Mouse (Mus musculus): ENCODE measurements around the gene Cwc22. TPM values are rescaled to one million over a fixed set of nuclear protein-coding genes. Genes with fewer than 3 reads are reported as not detected.

The Cwc22 gene
- polyA plus RNA-seq, 1 experiment from 2014 or later: 34.7 TPM

GRCm38 (mm10) chr2:77981826-77982225 is 35.7 kb upstream of the Cwc22 start:
- no peaks in the 10 kb centered on the region; the same call in 1 of the 2 replicates for H3K9me3 ChIP-seq (ENCODE audit: control insufficient read depth, low read depth, low read length)
- H3K36me3 ChIP-seq (ENCODE audit: control insufficient read depth, insufficient read depth, low read length): no peaks in the 10 kb centered on the region
- H3K4me1 ChIP-seq (ENCODE audit: control insufficient read depth, insufficient read depth, low read length): no peaks in the 10 kb centered on the region
- H3K4me3 ChIP-seq (ENCODE audit: low read depth, low read length): no peak overlapping the region
- 87% methylated on average over 4 of the region's 4 CpGs for WGBS
- no peak overlapping the region for H3K27ac ChIP-seq (ENCODE audit: low read length)
- H3K9ac ChIP-seq (replicated peaks; ENCODE audit: low read depth, low read length): no peak overlapping the region
- H3K27me3 ChIP-seq (ENCODE audit: control insufficient read depth, insufficient read depth, low read length): no peaks in the 10 kb centered on the region
- no peak for ATAC-seq (ENCODE audit: insufficient number of reproducible peaks, insufficient read depth, low FRiP score, low read depth)
- H3K4me2 ChIP-seq (replicated peaks; ENCODE audit: low read depth, low read length): no peak overlapping the region

GRCm38 (mm10) chr2:77980696-77981095 is 34.5 kb upstream of the Cwc22 start:
- Histone ChIP-seq H3K4me2 (replicated peaks; ENCODE audit: low read depth, low read length) (no peak overlapping the region), H3K9ac (replicated peaks; ENCODE audit: low read depth, low read length) (no peak overlapping the region), H3K36me3 (ENCODE audit: control insufficient read depth, insufficient read depth, low read length) (no peaks in the 10 kb centered on the region), H3K4me1 (ENCODE audit: control insufficient read depth, insufficient read depth, low read length) (no peaks in the 10 kb centered on the region), H3K27me3 (ENCODE audit: control insufficient read depth, insufficient read depth, low read length) (no peaks in the 10 kb centered on the region), H3K4me3 (ENCODE audit: low read depth, low read length) (no peak overlapping the region), H3K27ac (ENCODE audit: low read length) (no peak overlapping the region), H3K9me3 (ENCODE audit: control insufficient read depth, low read depth, low read length) (no peaks in the 10 kb centered on the region; the same call in 1 of the 2 replicates)
- WGBS: 90% methylated on average over 5 of the region's 5 CpGs
- no peak for ATAC-seq (ENCODE audit: insufficient number of reproducible peaks, insufficient read depth, low FRiP score, low read depth)

DNA sequence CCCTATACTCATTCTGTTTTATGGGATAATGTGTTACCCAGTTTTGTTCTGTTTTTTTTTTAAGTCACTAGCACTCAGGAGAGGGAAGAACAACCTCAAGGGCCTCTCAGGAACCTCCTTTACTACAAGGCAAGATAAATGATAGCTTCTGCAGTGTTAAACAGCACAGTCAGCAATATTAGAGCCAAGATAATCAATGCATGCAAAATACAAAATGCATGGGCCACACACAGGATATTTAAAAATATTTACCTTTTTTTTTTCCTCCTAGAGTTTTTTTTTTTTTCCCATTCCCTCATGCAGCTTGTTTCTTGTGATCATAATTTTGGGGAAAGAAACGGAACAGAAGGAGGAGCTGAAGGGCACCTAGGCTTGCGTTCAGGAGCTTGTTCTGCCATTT is 33.3 kb upstream of the Cwc22 start:
- Histone ChIP-seq H3K4me2 (replicated peaks; ENCODE audit: low read depth, low read length) (no peak overlapping the region), H3K4me1 (ENCODE audit: control insufficient read depth, insufficient read depth, low read length) (no peaks in the 10 kb centered on the region), H3K27ac (ENCODE audit: low read length) (no peak overlapping the region), H3K27me3 (ENCODE audit: control insufficient read depth, insufficient read depth, low read length) (no peaks in the 10 kb centered on the region), H3K4me3 (ENCODE audit: low read depth, low read length) (no peak overlapping the region), H3K9ac (replicated peaks; ENCODE audit: low read depth, low read length) (no peak overlapping the region), H3K9me3 (ENCODE audit: control insufficient read depth, low read depth, low read length) (no peaks in the 10 kb centered on the region; the same call in 1 of the 2 replicates), H3K36me3 (ENCODE audit: control insufficient read depth, insufficient read depth, low read length) (no peaks in the 10 kb centered on the region)
- WGBS: 82% methylated on average over 2 of the region's 2 CpGs
- no peak for ATAC-seq (ENCODE audit: insufficient number of reproducible peaks, insufficient read depth, low FRiP score, low read depth)

GRCm38 (mm10) chr2:77979081-77979480 is 32.9 kb upstream of the Cwc22 start:
- WGBS: 91% methylated on average over 8 of the region's 8 CpGs
- ATAC-seq (ENCODE audit: insufficient number of reproducible peaks, insufficient read depth, low FRiP score, low read depth): no peak
- Histone ChIP-seq H3K4me1 (ENCODE audit: control insufficient read depth, insufficient read depth, low read length) (no peaks in the 10 kb centered on the region), H3K36me3 (ENCODE audit: control insufficient read depth, insufficient read depth, low read length) (no peaks in the 10 kb centered on the region), H3K27ac (ENCODE audit: low read length) (no peak overlapping the region), H3K9ac (replicated peaks; ENCODE audit: low read depth, low read length) (no peak overlapping the region), H3K27me3 (ENCODE audit: control insufficient read depth, insufficient read depth, low read length) (no peaks in the 10 kb centered on the region), H3K9me3 (ENCODE audit: control insufficient read depth, low read depth, low read length) (no peaks in the 10 kb centered on the region; the same call in 1 of the 2 replicates), H3K4me2 (replicated peaks; ENCODE audit: low read depth, low read length) (no peak overlapping the region), H3K4me3 (ENCODE audit: low read depth, low read length) (no peak overlapping the region)

- ATAC-seq (ENCODE audit: insufficient number of reproducible peaks, insufficient read depth, low FRiP score, low read depth): no peak
- Histone ChIP-seq H3K9ac (replicated peaks; ENCODE audit: low read depth, low read length) (no peak overlapping the region), H3K4me2 (replicated peaks; ENCODE audit: low read depth, low read length) (no peak overlapping the region), H3K4me3 (ENCODE audit: low read depth, low read length) (no peak overlapping the region), H3K27ac (ENCODE audit: low read length) (no peak overlapping the region), H3K36me3 (ENCODE audit: control insufficient read depth, insufficient read depth, low read length) (no peaks in the 10 kb centered on the region), H3K9me3 (ENCODE audit: control insufficient read depth, low read depth, low read length) (no peaks in the 10 kb centered on the region; the same call in 1 of the 2 replicates), H3K27me3 (ENCODE audit: control insufficient read depth, insufficient read depth, low read length) (no peaks in the 10 kb centered on the region), H3K4me1 (ENCODE audit: control insufficient read depth, insufficient read depth, low read length) (no peaks in the 10 kb centered on the region)
- 87% methylated on average over 3 of the region's 3 CpGs for WGBS
Measured at GRCm38 (mm10) chr2:77978256-77978655, 32.1 kb upstream of the Cwc22 start.

GRCm38 (mm10) chr2:77976321-77976920 is 30.2 kb upstream of the Cwc22 start:
- ATAC-seq (ENCODE audit: insufficient number of reproducible peaks, insufficient read depth, low FRiP score, low read depth): no peak
- no peak overlapping the region for H3K4me2 ChIP-seq (replicated peaks; ENCODE audit: low read depth, low read length)
- H3K4me1 ChIP-seq (ENCODE audit: control insufficient read depth, insufficient read depth, low read length): no peaks in the 10 kb centered on the region
- WGBS: 93% methylated on average over 5 of the region's 5 CpGs
- H3K36me3 ChIP-seq (ENCODE audit: control insufficient read depth, insufficient read depth, low read length): no peaks in the 10 kb centered on the region
- H3K27ac ChIP-seq (ENCODE audit: low read length): no peak overlapping the region
- H3K9me3 ChIP-seq (ENCODE audit: control insufficient read depth, low read depth, low read length): no peaks in the 10 kb centered on the region; the same call in 1 of the 2 replicates
- H3K27me3 ChIP-seq (ENCODE audit: control insufficient read depth, insufficient read depth, low read length): no peaks in the 10 kb centered on the region
- H3K9ac ChIP-seq (replicated peaks; ENCODE audit: low read depth, low read length): no peak overlapping the region
- no peak overlapping the region for H3K4me3 ChIP-seq (ENCODE audit: low read depth, low read length)

DNA sequence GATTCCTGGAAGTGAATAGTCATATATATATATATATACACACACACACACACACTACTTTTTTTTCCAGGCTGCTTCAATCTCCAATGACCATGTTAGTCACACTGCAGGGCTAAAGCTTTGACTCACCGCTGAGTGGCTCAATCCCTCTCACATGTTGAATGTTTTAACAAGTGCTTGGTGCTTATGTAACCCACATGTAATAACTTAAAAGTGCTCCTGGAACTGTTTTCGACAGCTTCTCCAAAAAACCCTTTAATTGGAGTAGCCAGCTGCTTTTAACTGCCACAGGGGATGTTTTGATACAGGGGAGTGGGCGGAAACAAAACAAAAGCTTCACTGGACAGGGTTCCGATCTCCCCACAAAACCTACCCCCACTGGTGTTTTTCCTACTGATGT is 29.4 kb upstream of the Cwc22 start:
- Histone ChIP-seq H3K27me3 (ENCODE audit: control insufficient read depth, insufficient read depth, low read length) (no peaks in the 10 kb centered on the region), H3K4me3 (ENCODE audit: low read depth, low read length) (no peak overlapping the region), H3K4me1 (ENCODE audit: control insufficient read depth, insufficient read depth, low read length) (no peaks in the 10 kb centered on the region), H3K27ac (ENCODE audit: low read length) (no peak overlapping the region), H3K36me3 (ENCODE audit: control insufficient read depth, insufficient read depth, low read length) (no peaks in the 10 kb centered on the region), H3K4me2 (replicated peaks; ENCODE audit: low read depth, low read length) (no peak overlapping the region), H3K9me3 (ENCODE audit: control insufficient read depth, low read depth, low read length) (no peaks in the 10 kb centered on the region; the same call in 1 of the 2 replicates), H3K9ac (replicated peaks; ENCODE audit: low read depth, low read length) (no peak overlapping the region)
- no peak for ATAC-seq (ENCODE audit: insufficient number of reproducible peaks, insufficient read depth, low FRiP score, low read depth)
- 77% methylated on average over 4 of the region's 4 CpGs for WGBS

DNA sequence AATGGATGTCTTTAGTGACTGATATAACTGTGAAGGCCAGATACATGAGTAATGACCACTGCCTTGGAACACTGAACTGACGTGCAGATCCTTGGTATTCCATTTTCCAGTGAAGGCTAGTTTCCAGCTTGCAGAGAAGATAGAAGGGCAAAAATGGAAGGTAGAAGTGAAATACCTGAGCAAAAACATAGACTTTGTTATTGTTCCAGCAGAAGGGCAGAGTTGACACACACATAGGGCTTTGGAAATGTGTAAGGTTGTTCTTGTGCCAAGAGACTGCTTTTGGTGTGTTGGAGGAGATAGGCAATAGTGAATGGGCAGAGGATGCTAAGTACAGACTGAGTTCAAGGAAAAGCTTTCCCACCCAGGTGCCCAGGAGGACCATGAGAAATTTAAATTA is 28.8 kb upstream of the Cwc22 start:
- Histone ChIP-seq H3K4me2 (replicated peaks; ENCODE audit: low read depth, low read length) (no peak overlapping the region), H3K4me3 (ENCODE audit: low read depth, low read length) (no peak overlapping the region), H3K9me3 (ENCODE audit: control insufficient read depth, low read depth, low read length) (no peaks in the 10 kb centered on the region; the same call in 1 of the 2 replicates), H3K9ac (replicated peaks; ENCODE audit: low read depth, low read length) (no peak overlapping the region), H3K27ac (ENCODE audit: low read length) (no peak overlapping the region), H3K27me3 (ENCODE audit: control insufficient read depth, insufficient read depth, low read length) (no peaks in the 10 kb centered on the region), H3K4me1 (ENCODE audit: control insufficient read depth, insufficient read depth, low read length) (no peaks in the 10 kb centered on the region), H3K36me3 (ENCODE audit: control insufficient read depth, insufficient read depth, low read length) (no peaks in the 10 kb centered on the region)
- ATAC-seq (ENCODE audit: insufficient number of reproducible peaks, insufficient read depth, low FRiP score, low read depth): no peak
- WGBS: 54% methylated on average over 1 of the region's 1 CpGs

GRCm38 (mm10) chr2:77974366-77974765 is 28.2 kb upstream of the Cwc22 start:
- Histone ChIP-seq H3K4me3 (ENCODE audit: low read depth, low read length) (no peak overlapping the region), H3K27ac (ENCODE audit: low read length) (no peak overlapping the region), H3K9me3 (ENCODE audit: control insufficient read depth, low read depth, low read length) (no peaks in the 10 kb centered on the region; the same call in 1 of the 2 replicates), H3K36me3 (ENCODE audit: control insufficient read depth, insufficient read depth, low read length) (no peaks in the 10 kb centered on the region), H3K4me1 (ENCODE audit: control insufficient read depth, insufficient read depth, low read length) (no peaks in the 10 kb centered on the region), H3K9ac (replicated peaks; ENCODE audit: low read depth, low read length) (no peak overlapping the region), H3K4me2 (replicated peaks; ENCODE audit: low read depth, low read length) (no peak overlapping the region), H3K27me3 (ENCODE audit: control insufficient read depth, insufficient read depth, low read length) (no peaks in the 10 kb centered on the region)
- 64% methylated on average over 2 of the region's 2 CpGs for WGBS
- no peak for ATAC-seq (ENCODE audit: insufficient number of reproducible peaks, insufficient read depth, low FRiP score, low read depth)
